Mouse (Mus musculus): ENCODE measurements around the gene Cyp2c40.
"Not testable (repeated sequence)": the region's sequence is repeated elsewhere in the genome, so short reads cannot be mapped to it uniquely, and the experiment has no call there.

- not testable (repeated sequence) for TF ChIP-seq CTCF, POLR2A (IDR thresholded peaks at IDR 0.05; ENCODE audit: insufficient read depth, low read depth, low read length)
These were observed 3.4 kb upstream of the Cyp2c40 start for GRCm38 (mm10) chr19:39815991-39816390.
